Mouse (Mus musculus) cerebellum, adult 2 months (tissue): ENCODE data around the gene Kctd19.

Experiments
- CTCF ChIP-seq: fragments of 200-500 bp; IDR thresholded peaks from 2 replicates; pipeline ENCODE4 v1.5.1; 2011; ENCODE audit warnings: low read depth, mild to moderate bottlenecking, control low read depth, low read length, moderate library complexity, borderline replicate concordance; ENCODE audit not compliant: insufficient read depth
- POLR2A ChIP-seq: fragments of 200-500 bp; IDR thresholded peaks from 2 replicates; pipeline ENCODE4 v1.6.1; 2011; ENCODE audit warnings: low read length, control low read depth, borderline replicate concordance; ENCODE audit not compliant: insufficient read depth

DNA sequence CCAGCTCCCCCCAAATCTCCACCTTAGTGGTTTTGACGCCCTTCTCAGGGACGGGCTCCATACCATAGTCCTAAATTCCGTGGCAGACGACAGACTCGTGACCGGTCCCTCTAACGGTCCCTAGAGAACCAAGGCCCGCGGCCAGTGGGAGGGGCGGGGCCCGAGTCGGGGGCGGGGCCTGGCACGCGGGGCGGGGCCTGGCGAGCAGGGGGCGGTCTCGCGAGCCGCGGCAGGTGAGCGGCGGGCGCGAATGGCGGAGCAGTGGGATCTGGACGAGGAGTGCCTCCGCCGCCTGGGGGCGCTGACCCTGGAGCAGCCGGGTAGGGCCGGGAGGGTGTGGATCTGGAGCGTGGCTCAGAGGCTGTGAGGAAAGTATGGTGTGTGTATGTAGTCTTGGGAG is at the start of gene Kctd19, which contains the start of gene Lrrc36:
- TF ChIP-seq CTCF (peak; percentile 39; the same call in 1 of the 2 replicates), POLR2A (no peak)
